In the genomic region with DNA sequence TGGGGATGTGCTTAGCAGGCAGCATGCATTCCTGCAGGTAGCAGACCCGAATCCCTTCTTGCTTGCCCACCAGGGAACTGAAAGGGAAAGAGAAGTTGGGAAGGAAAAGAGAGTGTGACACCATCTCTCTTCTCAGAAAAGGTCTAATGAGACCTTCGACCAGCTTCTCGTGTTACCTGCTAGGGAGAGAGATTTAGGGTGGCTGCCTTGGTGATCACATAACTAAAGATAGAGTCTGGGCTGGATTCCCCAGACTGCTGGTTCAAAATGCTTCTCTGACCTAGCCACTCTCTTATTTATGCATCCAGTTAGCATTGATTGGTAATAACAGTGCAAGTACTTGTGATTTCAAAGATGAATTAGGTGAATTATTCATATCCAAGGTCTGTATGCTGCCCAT, we compare ENCODE assay signal across 17 mouse cellular contexts.
"Had no signal": no experiment of that assay in that cellular context is flagged by ENCODE, and none has a peak within 500 bp of the region (broad histone marks: within the 10 kb centered on the region; RNA-seq: fewer than 3 reads in every experiment).

No protein-coding gene starts in this region.

- H3K9ac ChIP-seq: lung, embryonic 14.5 days; midbrain, embryonic 12.5 days; neural tube, embryonic 13.5 days; neural tube, embryonic 15.5 days had no signal

- H3K4me3 ChIP-seq: midbrain, embryonic 10.5 days; midbrain, embryonic 12.5 days; myocyte; neural tube, embryonic 13.5 days; neural tube, embryonic 15.5 days had no signal

- H3K4me1 ChIP-seq: neural tube, embryonic 15.5 days had no signal

- H3K36me3 ChIP-seq: midbrain, embryonic 10.5 days; midbrain, embryonic 12.5 days; neural tube, embryonic 13.5 days; neural tube, embryonic 15.5 days had no signal

- H3K27me3 ChIP-seq: midbrain, embryonic 12.5 days; neural tube, embryonic 13.5 days; neural tube, embryonic 15.5 days had no signal

- DNase-seq: lung, adult 18-20 months; lung, embryonic 14.5 days; lung, postnatal 10 days; lung, postnatal 4 days; midbrain, embryonic 14.5 days; retina, postnatal 1 day; right cerebral cortex, adult 18-20 months; right cerebral cortex, postnatal 25 days; right cerebral cortex, postnatal 4 days; thymus, adult 18-20 months; thymus, postnatal 14 days; thymus, postnatal 36 days had no signal

- H3K27ac ChIP-seq: midbrain, embryonic 10.5 days; midbrain, embryonic 12.5 days; neural tube, embryonic 13.5 days; neural tube, embryonic 15.5 days had no signal
